Mouse (Mus musculus): Measurements from ENCODE around the gene Pnmt. TPM values are rescaled to one million over a fixed set of nuclear protein-coding genes. Genes with fewer than 3 reads are reported as not detected.

Pnmt gene
- total and polyA plus RNA-seq, 2 experiments from 2014 or later, result 4.2 TPM; not detected in 1

DNA sequence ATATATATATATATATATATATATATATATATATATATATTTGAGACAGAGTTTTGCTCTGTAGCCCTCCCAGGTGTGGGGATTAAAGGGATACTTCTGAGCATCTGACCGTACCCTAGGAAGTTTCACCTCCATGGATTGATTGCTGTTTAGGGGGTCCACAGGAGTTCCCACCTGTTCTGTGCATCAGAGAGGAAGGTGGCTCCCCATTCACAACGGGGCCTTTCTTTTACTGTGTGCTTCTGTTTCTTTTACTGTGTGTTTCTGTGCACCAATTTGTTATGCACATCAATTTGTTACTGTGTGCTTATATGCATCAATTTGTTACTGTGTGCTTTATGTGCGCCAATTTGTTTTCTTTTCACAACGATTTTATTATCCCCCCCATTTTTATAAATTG is 45.1 kb upstream of the Pnmt start:
- Histone ChIP-seq H3K36me3 (replicated peaks; ENCODE audit: control insufficient read depth, insufficient read depth, low read length) (no peaks in the 10 kb centered on the region), H3K4me1 (ENCODE audit: control insufficient read depth, insufficient read depth) (no peaks in the 10 kb centered on the region), H3K9me3 (replicated peaks; ENCODE audit: control insufficient read depth, low read length) (no peaks in the 10 kb centered on the region), H3K27ac (ENCODE audit: low read depth) (no peak overlapping the region), H3K27me3 (ENCODE audit: control insufficient read depth, insufficient read depth, low read length) (peaks cover 55% of the 10 kb centered on the region), H3K4me3 (ENCODE audit: low read depth, low read length) (no peak overlapping the region), H3K4me2 (ENCODE audit: low read depth, low read length) (no peak overlapping the region), H3K9ac (replicated peaks; ENCODE audit: low read depth, low read length) (no peak overlapping the region)
- no peak for TF ChIP-seq CTCF (IDR thresholded peaks at IDR 0.05; ENCODE audit: low read depth)
- TF ChIP-seq EP300 (IDR thresholded peaks at IDR 0.05; ENCODE audit: low read depth), result no peak
- ATAC-seq (ENCODE audit: insufficient read depth, low read depth) (no peak), DNase-seq (ENCODE audit: low spot score) (no peak)
- WGBS, result 70% methylated on average over 4 of the region's 4 CpGs

DNA sequence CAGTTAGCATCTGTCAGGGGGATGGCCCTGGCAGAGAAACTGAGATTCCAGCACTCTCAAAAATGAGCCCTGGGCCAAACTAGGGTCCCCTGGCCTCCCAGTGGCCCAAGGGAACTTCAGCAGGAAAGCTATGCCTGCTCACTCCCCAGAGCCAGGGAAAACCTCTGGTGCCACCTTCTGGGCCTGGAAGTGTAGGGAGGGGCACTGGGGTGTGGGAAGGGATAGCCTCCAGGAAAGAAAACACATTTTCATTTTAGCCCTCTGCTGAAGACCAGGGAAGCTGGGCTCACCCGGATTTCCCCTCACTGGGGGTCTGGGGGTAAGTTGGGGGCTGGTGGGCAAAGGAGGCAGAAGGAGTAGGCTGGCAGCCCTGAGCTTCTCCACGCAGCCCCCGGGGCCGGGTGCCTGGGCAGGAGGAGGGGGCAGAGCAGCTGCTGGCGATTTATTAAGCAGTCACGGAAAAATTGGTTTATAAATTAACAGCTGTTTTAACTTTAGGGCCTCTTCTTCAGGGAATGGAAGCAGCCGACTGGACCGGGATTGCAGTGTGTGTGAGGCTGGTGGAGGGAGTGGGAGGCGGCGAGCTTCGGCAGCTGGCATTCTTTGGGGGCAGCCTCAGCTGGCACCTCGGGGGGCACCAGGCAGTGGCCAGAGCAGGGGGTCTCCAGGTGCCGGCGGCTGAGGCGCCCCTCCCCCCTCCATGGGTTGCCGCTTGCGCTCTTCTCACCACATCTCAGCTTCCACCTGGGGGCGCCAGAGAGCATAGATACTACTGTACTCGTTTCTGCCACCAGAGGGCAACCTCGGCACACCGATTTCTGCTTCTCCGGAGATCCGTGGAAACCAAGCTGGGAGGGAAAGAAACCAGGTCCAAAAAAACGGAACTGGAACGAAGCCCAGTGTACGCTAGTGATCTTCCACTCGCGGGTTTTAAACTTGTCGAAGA is 44.0 kb upstream of the Pnmt start:
- DNase-seq (ENCODE audit: low spot score), result peak; percentile 79
- peaks cover 53% of the 10 kb centered on the region for H3K27me3 ChIP-seq (ENCODE audit: control insufficient read depth, insufficient read depth, low read length)
- H3K4me1 ChIP-seq (ENCODE audit: control insufficient read depth, insufficient read depth), result no peaks in the 10 kb centered on the region
- no peak overlapping the region for H3K27ac ChIP-seq (ENCODE audit: low read depth)
- H3K4me3 ChIP-seq (ENCODE audit: low read depth, low read length), result peak overlapping the region; percentile 45
- H3K9ac ChIP-seq (replicated peaks; ENCODE audit: low read depth, low read length), result no peak overlapping the region
- H3K4me2 ChIP-seq (ENCODE audit: low read depth, low read length), result peak overlapping the region; percentile 69
- WGBS, result 2% methylated on average over 26 of the region's 29 CpGs
- TF ChIP-seq CTCF (IDR thresholded peaks at IDR 0.05; ENCODE audit: low read depth) (peak; percentile 100), EP300 (IDR thresholded peaks at IDR 0.05; ENCODE audit: low read depth) (no peak)
- ATAC-seq (ENCODE audit: insufficient read depth, low read depth), result peak; percentile 62
- H3K36me3 ChIP-seq (replicated peaks; ENCODE audit: control insufficient read depth, insufficient read depth, low read length), result no peaks in the 10 kb centered on the region
- H3K9me3 ChIP-seq (replicated peaks; ENCODE audit: control insufficient read depth, low read length), result no peaks in the 10 kb centered on the region

DNA sequence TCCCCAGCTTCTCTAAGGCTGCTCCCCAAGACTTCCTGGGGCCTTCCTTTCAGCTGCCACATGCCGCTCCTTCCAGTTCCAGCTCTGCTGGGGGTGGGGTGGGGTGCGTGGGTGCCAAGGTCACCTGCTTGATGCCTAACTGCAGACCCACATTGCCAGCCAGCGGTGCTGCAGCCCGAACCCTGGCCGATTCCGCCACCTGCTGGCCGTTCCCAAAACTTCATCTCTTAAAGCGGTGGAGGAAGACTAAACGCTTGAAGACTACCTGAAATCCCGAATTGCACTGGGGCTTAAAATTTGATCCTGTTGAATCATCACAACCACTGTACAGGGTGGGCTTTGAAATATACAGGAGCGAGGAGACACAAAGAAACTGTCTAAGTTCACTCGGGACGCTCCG is 41.0 kb upstream of the Pnmt start:
- no peaks in the 10 kb centered on the region for H3K36me3 ChIP-seq (replicated peaks; ENCODE audit: control insufficient read depth, insufficient read depth, low read length)
- DNase-seq (ENCODE audit: low spot score) (no peak), ATAC-seq (ENCODE audit: insufficient read depth, low read depth) (no peak)
- no peak overlapping the region for H3K27ac ChIP-seq (ENCODE audit: low read depth)
- peak overlapping the region; percentile 34 for H3K4me3 ChIP-seq (ENCODE audit: low read depth, low read length)
- H3K9ac ChIP-seq (replicated peaks; ENCODE audit: low read depth, low read length), result no peak overlapping the region
- H3K4me2 ChIP-seq (ENCODE audit: low read depth, low read length), result peak overlapping the region; percentile 61
- H3K27me3 ChIP-seq (ENCODE audit: control insufficient read depth, insufficient read depth, low read length), result peaks cover 48% of the 10 kb centered on the region
- H3K4me1 ChIP-seq (ENCODE audit: control insufficient read depth, insufficient read depth), result 0 out of 2 replicates have a peak, but pooled peaks cover 4% of the 10 kb centered on the region
- TF ChIP-seq CTCF (IDR thresholded peaks at IDR 0.05; ENCODE audit: low read depth) (peak; percentile 76), EP300 (IDR thresholded peaks at IDR 0.05; ENCODE audit: low read depth) (no peak)
- 1% methylated on average over 14 of the region's 14 CpGs for WGBS
- no peaks in the 10 kb centered on the region for H3K9me3 ChIP-seq (replicated peaks; ENCODE audit: control insufficient read depth, low read length)

- H3K4me1 ChIP-seq (ENCODE audit: control insufficient read depth, insufficient read depth), result 0 out of 2 replicates have a peak, but pooled peaks cover 4% of the 10 kb centered on the region
- H3K9ac ChIP-seq (replicated peaks; ENCODE audit: low read depth, low read length), result no peak overlapping the region
- DNase-seq (ENCODE audit: low spot score), result no peak
- WGBS, result 27% methylated on average over 9 of the region's 9 CpGs
- H3K4me3 ChIP-seq (ENCODE audit: low read depth, low read length), result no peak overlapping the region
- peaks cover 47% of the 10 kb centered on the region for H3K27me3 ChIP-seq (ENCODE audit: control insufficient read depth, insufficient read depth, low read length)
- H3K27ac ChIP-seq (ENCODE audit: low read depth), result no peak overlapping the region
- no peak for ATAC-seq (ENCODE audit: insufficient read depth, low read depth)
- TF ChIP-seq CTCF (IDR thresholded peaks at IDR 0.05; ENCODE audit: low read depth), result no peak
- H3K36me3 ChIP-seq (replicated peaks; ENCODE audit: control insufficient read depth, insufficient read depth, low read length), result no peaks in the 10 kb centered on the region
- H3K4me2 ChIP-seq (ENCODE audit: low read depth, low read length), result no peak overlapping the region
- no peaks in the 10 kb centered on the region for H3K9me3 ChIP-seq (replicated peaks; ENCODE audit: control insufficient read depth, low read length)
Observed at GRCm38 (mm10) chr11:98346168-98346567, 40.1 kb upstream of the Pnmt start.

GRCm38 (mm10) chr11:98347385-98348082 is 38.7 kb upstream of the Pnmt start:
- Histone ChIP-seq H3K27ac (ENCODE audit: low read depth) (no peak overlapping the region), H3K9me3 (replicated peaks; ENCODE audit: control insufficient read depth, low read length) (no peaks in the 10 kb centered on the region), H3K27me3 (ENCODE audit: control insufficient read depth, insufficient read depth, low read length) (peaks cover 35% of the 10 kb centered on the region), H3K4me1 (ENCODE audit: control insufficient read depth, insufficient read depth) (0 out of 2 replicates have a peak, but pooled peaks cover 4% of the 10 kb centered on the region), H3K4me2 (ENCODE audit: low read depth, low read length) (peak overlapping the region; percentile 71), H3K9ac (replicated peaks; ENCODE audit: low read depth, low read length) (no peak overlapping the region), H3K36me3 (replicated peaks; ENCODE audit: control insufficient read depth, insufficient read depth, low read length) (no peaks in the 10 kb centered on the region), H3K4me3 (ENCODE audit: low read depth, low read length) (peak overlapping the region; percentile 49; the same call in 1 of the 2 replicates)
- ATAC-seq (ENCODE audit: insufficient read depth, low read depth), result no peak
- WGBS, result 12% methylated on average over 11 of the region's 12 CpGs
- DNase-seq (ENCODE audit: low spot score), result no peak
- TF ChIP-seq CTCF (IDR thresholded peaks at IDR 0.05; ENCODE audit: low read depth) (no peak), EP300 (IDR thresholded peaks at IDR 0.05; ENCODE audit: low read depth) (no peak)

Data from heart, postnatal 0 days (tissue).